Mouse (Mus musculus): ENCODE measurements around the gene Spn. TPM values are rescaled to one million over a fixed set of nuclear protein-coding genes. Genes with fewer than 3 reads are reported as not detected.
A peak's percentile ranks its signal among the peaks of the same experiment; 100 is the strongest.

Gene Spn
- total and polyA plus RNA-seq, 3 experiments: 0.78 to 2.9 (median 0.80) TPM

DNA sequence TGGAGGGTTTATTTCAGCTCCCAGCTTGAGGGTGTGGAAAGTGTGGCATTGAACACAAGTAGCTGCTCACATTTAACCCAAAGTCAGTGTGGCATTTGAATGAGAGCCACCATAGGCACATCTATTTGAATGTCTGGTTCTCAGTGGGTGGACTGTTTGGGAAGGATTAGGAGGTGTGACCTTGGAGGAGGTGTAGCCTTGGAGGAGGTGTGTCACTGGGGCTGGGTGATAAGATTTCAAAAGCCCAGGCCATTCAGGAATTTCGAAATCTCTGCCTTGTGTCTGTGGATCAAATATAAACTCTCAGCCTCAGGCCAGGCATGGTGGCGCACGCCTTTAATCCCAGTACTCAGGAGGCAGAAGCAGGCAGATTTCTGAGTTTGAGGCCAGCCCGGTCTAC is 38.7 kb downstream of the Spn start:
- intact Hi-C loops (cut with DNase I): no loop called here
- Histone ChIP-seq H3K27me3 (ENCODE audit: control insufficient read depth, insufficient read depth, low read length) (no peaks in the 10 kb centered on the region), H3K9ac (ENCODE audit: low read depth, low read length) (no peak overlapping the region), H3K4me1 (ENCODE audit: control insufficient read depth, insufficient read depth, low read length) (peaks cover under 1% of the 10 kb centered on the region; the same call in 1 of the 2 replicates), H3K79me2 (replicated peaks; ENCODE audit: control insufficient read depth, insufficient read depth, low read length) (no peaks in the 10 kb centered on the region), H3K27ac (no peak overlapping the region), H3K36me3 (ENCODE audit: control insufficient read depth, insufficient read depth, low read length) (no peaks in the 10 kb centered on the region), H3K4me3 (no peak overlapping the region)
- TF ChIP-seq POLR2A (IDR thresholded peaks at IDR 0.05; ENCODE audit: insufficient read depth, low read depth, low read length) (no peak), CTCF (IDR thresholded peaks at IDR 0.05) (no peak)
- DNase-seq: no peak
- 89% methylated on average over 4 of the region's 4 CpGs for WGBS

- Histone ChIP-seq H3K4me1 (ENCODE audit: control insufficient read depth, insufficient read depth, low read length) (no peaks in the 10 kb centered on the region), H3K9ac (ENCODE audit: low read depth, low read length) (no peak overlapping the region), H3K27me3 (ENCODE audit: control insufficient read depth, insufficient read depth, low read length) (no peaks in the 10 kb centered on the region), H3K27ac (no peak overlapping the region), H3K4me3 (no peak overlapping the region), H3K79me2 (replicated peaks; ENCODE audit: control insufficient read depth, insufficient read depth, low read length) (no peaks in the 10 kb centered on the region), H3K36me3 (ENCODE audit: control insufficient read depth, insufficient read depth, low read length) (no peaks in the 10 kb centered on the region)
- TF ChIP-seq EP300 (IDR thresholded peaks at IDR 0.05; ENCODE audit: insufficient read depth, low read depth, low read length) (no peak), CTCF (IDR thresholded peaks at IDR 0.05) (no peak), POLR2A (IDR thresholded peaks at IDR 0.05; ENCODE audit: insufficient read depth, low read depth, low read length) (no peak)
- intact Hi-C loops (cut with DNase I): no loop called here
- 77% methylated on average over 5 of the region's 5 CpGs for WGBS
- no peak for DNase-seq
Measured at GRCm38 (mm10) chr7:127098521-127098920, 39.1 kb downstream of the Spn start.

- 79% methylated on average over 7 of the region's 7 CpGs for WGBS
- no peaks in the 10 kb centered on the region for H3K4me1 ChIP-seq (ENCODE audit: control insufficient read depth, insufficient read depth, low read length)
Measured at GRCm38 (mm10) chr7:127096456-127096855, 41.2 kb downstream of the Spn start.

GRCm38 (mm10) chr7:127093914-127094313 is 43.7 kb downstream of the Spn start:
- H3K4me1 ChIP-seq (ENCODE audit: control insufficient read depth, insufficient read depth, low read length): no peaks in the 10 kb centered on the region

More at GRCm38 (mm10) chr7:127096456-127096855, 41.2 kb downstream of the Spn start:
- H3K27ac ChIP-seq: no peak overlapping the region
- H3K9ac ChIP-seq (ENCODE audit: low read depth, low read length): no peak overlapping the region
- TF ChIP-seq CTCF (IDR thresholded peaks at IDR 0.05): no peak
- no peak for TF ChIP-seq POLR2A (IDR thresholded peaks at IDR 0.05; ENCODE audit: insufficient read depth, low read depth, low read length)
- TF ChIP-seq EP300 (IDR thresholded peaks at IDR 0.05; ENCODE audit: insufficient read depth, low read depth, low read length): no peak
- no peak overlapping the region for H3K4me3 ChIP-seq
- no peaks in the 10 kb centered on the region for H3K27me3 ChIP-seq (ENCODE audit: control insufficient read depth, insufficient read depth, low read length)
- intact Hi-C loops (cut with DNase I): no loop called here
- H3K79me2 ChIP-seq (replicated peaks; ENCODE audit: control insufficient read depth, insufficient read depth, low read length): no peaks in the 10 kb centered on the region
- no peaks in the 10 kb centered on the region for H3K36me3 ChIP-seq (ENCODE audit: control insufficient read depth, insufficient read depth, low read length)
- DNase-seq: no peak

DNA sequence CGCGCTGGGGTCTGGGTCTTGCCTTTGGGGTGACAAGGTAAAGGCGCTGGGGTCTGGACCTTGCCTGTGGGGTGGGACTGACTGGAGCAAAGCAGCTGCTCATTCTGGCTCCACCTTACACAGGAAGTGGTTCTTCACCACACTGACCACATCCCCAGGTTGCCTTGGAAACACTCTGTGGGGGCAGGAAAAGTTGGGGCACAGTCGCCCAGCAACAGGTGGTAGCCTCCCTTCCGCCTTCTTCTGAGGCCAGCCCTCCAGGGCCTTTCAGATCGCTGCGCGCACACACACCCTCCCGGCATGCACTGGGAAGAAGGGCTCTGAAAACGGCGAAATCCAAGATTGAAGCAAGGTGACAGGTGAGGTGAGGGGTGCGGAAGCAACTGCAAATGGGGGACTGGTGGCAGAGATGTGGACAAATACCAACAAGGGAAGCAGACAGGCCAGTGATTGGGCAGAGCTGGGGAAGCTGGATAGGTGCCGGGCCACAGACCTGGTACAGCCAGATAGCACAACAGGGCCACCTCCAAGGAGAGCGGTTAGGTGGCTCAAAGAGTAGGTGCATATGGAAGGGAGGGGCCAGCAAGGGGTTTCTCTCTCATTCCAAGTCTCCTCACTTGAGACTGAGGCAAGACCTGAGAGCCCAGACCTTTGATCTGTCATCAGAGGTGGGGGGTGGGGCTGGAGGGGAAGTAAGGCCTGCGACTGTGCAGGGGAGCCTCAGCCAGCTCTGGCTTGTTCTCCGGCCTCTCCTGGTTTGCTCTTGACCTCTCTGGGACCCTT is 46.3 kb downstream of the Spn start, which contains the start of gene AI467606:
Gene AI467606 (plus strand): TSS at position 246 of the 783 bp plus-strand sequence.
- WGBS: 65% methylated on average over 16 of the region's 16 CpGs
- Histone ChIP-seq H3K4me3 (no peak within 1 kb of the TSS), H3K27me3 (ENCODE audit: control insufficient read depth, insufficient read depth, low read length) (no peaks in the 10 kb centered on the region), H3K9ac (ENCODE audit: low read depth, low read length) (peak within 1 kb of the TSS; percentile 43), H3K4me1 (ENCODE audit: control insufficient read depth, insufficient read depth, low read length) (no peaks in the 10 kb centered on the region), H3K79me2 (replicated peaks; ENCODE audit: control insufficient read depth, insufficient read depth, low read length) (no peaks in the 10 kb centered on the region), H3K27ac (no peak within 1 kb of the TSS), H3K36me3 (ENCODE audit: control insufficient read depth, insufficient read depth, low read length) (no peaks in the 10 kb centered on the region)
- peak; percentile 69 to 86 for DNase-seq
- intact Hi-C loops (cut with DNase I): no loop called here
- 0 out of 2 replicates have a peak, but pooled peaks have one; percentile 49 for TF ChIP-seq POLR2A (IDR thresholded peaks at IDR 0.05; ENCODE audit: insufficient read depth, low read depth, low read length)
- TF ChIP-seq CTCF (IDR thresholded peaks at IDR 0.05): no peak

More at GRCm38 (mm10) chr7:127093914-127094313, 43.7 kb downstream of the Spn start:
- H3K27ac ChIP-seq: no peak overlapping the region
- intact Hi-C loops (cut with DNase I): no loop called here
- H3K9ac ChIP-seq (ENCODE audit: low read depth, low read length): no peak overlapping the region
- no peak overlapping the region for H3K4me3 ChIP-seq
- no peak for TF ChIP-seq EP300 (IDR thresholded peaks at IDR 0.05; ENCODE audit: insufficient read depth, low read depth, low read length)
- TF ChIP-seq POLR2A (IDR thresholded peaks at IDR 0.05; ENCODE audit: insufficient read depth, low read depth, low read length): no peak
- no peak for TF ChIP-seq CTCF (IDR thresholded peaks at IDR 0.05)
- DNase-seq: no peak
- WGBS: 73% methylated on average over 3 of the region's 3 CpGs
- H3K79me2 ChIP-seq (replicated peaks; ENCODE audit: control insufficient read depth, insufficient read depth, low read length): no peaks in the 10 kb centered on the region
- no peaks in the 10 kb centered on the region for H3K27me3 ChIP-seq (ENCODE audit: control insufficient read depth, insufficient read depth, low read length)
- H3K36me3 ChIP-seq (ENCODE audit: control insufficient read depth, insufficient read depth, low read length): no peaks in the 10 kb centered on the region

Data from heart, adult 2 months (tissue).